Mouse (Mus musculus) ES-E14 (cell line): ENCODE data around the gene Mad2l1bp. TPM values are rescaled to one million over a fixed set of nuclear protein-coding genes. Genes with fewer than 3 reads are reported as not detected.
A peak's percentile ranks its signal among the peaks of the same experiment; 100 is the strongest.

ENCODE experiments used
- DNase-seq: peaks from one replicate; pipeline ENCODE4 v3.0.0-alpha.2; 2013; ENCODE audit warnings: low read depth, low spot score
- H3K27ac ChIP-seq: 2 replicates; pipeline ENCODE4 v1.5.1; 2012; ENCODE audit warnings: low read depth, mild to moderate bottlenecking, low read length, moderate library complexity, mixed read lengths; ENCODE audit not compliant: poor library complexity, insufficient read depth, severe bottlenecking
- H3K36me3 ChIP-seq: 2 replicates; pipeline ENCODE4 v1.6.1; 2012; ENCODE audit warnings: mild to moderate bottlenecking, low read length, moderate library complexity, mixed read lengths; ENCODE audit not compliant: control insufficient read depth, poor library complexity, insufficient read depth, severe bottlenecking
- H3K4me1 ChIP-seq, 2 experiments: fragments of 150-350 bp in 1 of 2; sonication (generic) in 1 of 2; 2 replicates each; pipeline ENCODE4 v1.6.1; 2012; ENCODE audit warnings: low read length in 2 of 2, mild to moderate bottlenecking in 1 of 2, mixed read lengths in 1 of 2; ENCODE audit not compliant: control insufficient read depth in 2 of 2, insufficient read depth in 2 of 2, poor library complexity in 1 of 2
- H3K4me3 ChIP-seq, 2 experiments: fragments of 150-350 bp in 1 of 2; sonication (generic) in 1 of 2; 2 replicates each; pipeline ENCODE4 v1.5.1; 2012; ENCODE audit warnings: low read length in 2 of 2, low read depth in 1 of 2, mild to moderate bottlenecking in 1 of 2, mixed read lengths in 1 of 2; ENCODE audit not compliant: insufficient read depth in 1 of 2, poor library complexity in 1 of 2, severe bottlenecking in 1 of 2
- H3K9ac ChIP-seq: 2 replicates; pipeline ENCODE4 v1.6.1; 2012; ENCODE audit warnings: low read depth, mild to moderate bottlenecking, low read length, mixed read lengths; ENCODE audit not compliant: poor library complexity, insufficient read depth, severe bottlenecking
- H3K9me3 ChIP-seq: fragments of 150-350 bp; sonication (generic); 2 replicates; pipeline ENCODE4 v1.6.1; 2012; ENCODE audit warnings: low read depth, mild to moderate bottlenecking, low read length; ENCODE audit not compliant: control insufficient read depth, insufficient read depth
- CHD2 ChIP-seq: IDR thresholded peaks from 2 replicates; pipeline ENCODE4 v1.6.1; 2014; ENCODE audit warnings: mild to moderate bottlenecking, low read depth, low read length, inconsistent platforms
- HCFC1 ChIP-seq: IDR thresholded peaks from 2 replicates; pipeline ENCODE4 v1.6.1; 2012; ENCODE audit warnings: low read length, inconsistent platforms, borderline replicate concordance; ENCODE audit not compliant: insufficient read depth
- MAFK ChIP-seq: IDR thresholded peaks from 2 replicates; pipeline ENCODE4 v1.6.1; 2014; ENCODE audit warnings: mild to moderate bottlenecking, low read depth, low read length, inconsistent platforms; ENCODE audit not compliant: insufficient read depth
- ZC3H11A ChIP-seq: IDR thresholded peaks from 2 replicates; pipeline ENCODE4 v1.6.1; 2012; ENCODE audit warnings: low read depth, mild to moderate bottlenecking, inconsistent platforms, low read length, borderline replicate concordance
- ZNF384 ChIP-seq: IDR thresholded peaks from 2 replicates; pipeline ENCODE4 v1.6.1; 2012; ENCODE audit warnings: low read depth, low read length, inconsistent platforms
- in situ Hi-C, 2 experiments: fragments of 600-800 bp; cut with MboI; formaldehyde crosslinking; loops; one replicate each; pipeline ENCODE4 v1.15.1; 2025; ENCODE audit warnings: low sequenced_read_pairs in 2 of 2, inconsistent platforms in 1 of 2; ENCODE audit not compliant: unreplicated experiment in 2 of 2
- total RNA-seq: library from RNA; depleted of rRNA; stranded (reverse); fragments of 300-350 nt; gene quantifications from 2 replicates; pipeline ENCODE4 v1.2.3, GENCODE M21; 2012

The Mad2l1bp gene
- total RNA-seq, 1 experiment = 8.2 TPM

DNA sequence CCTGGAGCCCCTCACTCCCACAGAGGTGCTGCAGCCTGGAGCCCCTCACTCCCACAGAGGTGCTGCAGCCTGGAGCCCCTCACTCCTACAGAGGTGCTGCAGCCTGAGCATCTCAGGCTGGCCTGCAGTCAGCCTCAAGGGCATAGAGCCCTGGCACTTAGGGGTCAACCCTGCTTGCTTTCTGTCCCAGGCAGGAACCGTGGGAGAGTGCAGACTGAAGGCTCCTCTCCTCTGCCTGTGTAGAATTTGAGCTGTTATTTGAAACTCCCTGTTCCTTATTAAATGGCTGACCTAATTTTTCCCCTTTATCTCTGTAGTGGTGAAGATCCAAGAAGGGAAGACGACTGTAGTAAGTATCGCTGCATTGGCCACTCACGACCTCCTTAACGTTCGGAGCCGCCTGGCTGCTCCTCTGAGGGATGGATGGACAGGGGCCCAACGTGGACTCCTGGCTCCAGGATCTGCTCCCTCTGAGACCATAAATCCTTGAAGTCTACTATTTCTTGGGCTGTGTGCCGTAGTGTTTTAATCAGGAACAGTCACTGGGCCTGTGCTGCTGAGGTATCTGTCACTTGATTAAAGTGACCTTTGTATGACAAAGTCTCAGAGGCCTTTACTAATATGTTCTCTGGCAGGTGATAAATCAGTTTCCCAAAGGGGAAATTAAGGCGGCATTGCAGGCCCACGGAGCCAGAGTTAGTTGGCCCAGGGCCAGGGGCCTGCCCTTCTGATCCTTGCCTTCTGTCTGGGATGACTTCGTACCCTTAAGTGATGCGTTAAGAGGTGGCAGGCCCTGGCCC, 35.5 kb downstream of the Mad2l1bp start:
- H3K9ac ChIP-seq = no peak overlapping the region
- no peaks in the 10 kb centered on the region for H3K9me3 ChIP-seq
- no peaks in the 10 kb centered on the region for H3K4me1 ChIP-seq
- DNase-seq = no peak
- no peak overlapping the region for H3K4me3 ChIP-seq
- H3K36me3 ChIP-seq = peaks cover 36% of the 10 kb centered on the region
- in situ Hi-C loops = no loop called here
- no peak for TF ChIP-seq ZC3H11A
- no peak for TF ChIP-seq ZNF384
- no peak for TF ChIP-seq MAFK
- no peak for TF ChIP-seq HCFC1
- no peak for TF ChIP-seq CHD2
- H3K27ac ChIP-seq = no peak overlapping the region

DNA sequence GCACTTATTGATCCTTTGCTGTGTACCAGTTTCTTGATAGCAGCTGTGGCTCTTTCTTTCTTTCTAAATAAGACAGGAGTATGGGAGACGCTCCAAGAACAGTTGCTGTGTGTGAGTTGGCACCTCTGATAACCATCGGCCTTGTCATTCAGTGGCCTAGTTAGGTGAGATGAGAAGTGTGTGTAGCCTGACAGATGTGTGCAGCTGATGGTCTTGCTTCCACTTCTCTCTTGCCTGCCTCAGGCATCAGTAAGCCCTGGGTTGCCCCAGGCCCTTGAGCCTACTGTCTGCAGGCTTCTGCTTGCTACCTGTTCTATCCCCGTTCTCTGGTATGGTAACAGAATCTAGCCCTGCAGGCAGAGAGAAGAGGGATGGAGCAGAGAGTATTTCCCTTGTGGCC, 36.5 kb downstream of the Mad2l1bp start:
- Histone ChIP-seq H3K9ac (no peak overlapping the region), H3K9me3 (no peaks in the 10 kb centered on the region), H3K4me3 (no peak overlapping the region), H3K27ac (no peak overlapping the region), H3K36me3 (peaks cover 30% of the 10 kb centered on the region), H3K4me1 (no peaks in the 10 kb centered on the region)
- in situ Hi-C loops = no loop called here
- no peak for DNase-seq
- TF ChIP-seq CHD2 (no peak), ZNF384 (no peak), HCFC1 (no peak), MAFK (no peak), ZC3H11A (no peak)

DNA sequence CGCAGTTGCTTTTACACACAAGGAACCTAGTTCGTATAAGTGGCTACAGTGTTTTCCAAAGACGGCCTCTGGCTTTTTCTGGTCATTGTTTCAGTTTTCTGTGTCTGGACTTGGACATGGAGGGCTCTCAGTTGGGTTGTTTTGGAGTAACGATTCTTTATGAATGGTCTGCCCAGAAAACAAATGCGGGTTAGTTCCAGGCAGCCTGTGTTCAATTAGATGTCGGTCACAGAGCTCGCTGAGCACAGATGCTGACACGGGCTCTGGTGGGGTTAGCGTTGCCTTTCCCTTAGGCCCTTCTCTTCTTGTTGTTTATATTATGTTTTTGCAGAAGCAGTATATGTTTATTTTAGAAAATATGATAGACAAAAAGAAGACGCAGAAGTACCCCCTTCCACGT, 37.2 kb downstream of the Mad2l1bp start:
- no peaks in the 10 kb centered on the region for H3K9me3 ChIP-seq
- H3K4me1 ChIP-seq = no peaks in the 10 kb centered on the region
- H3K9ac ChIP-seq = no peak overlapping the region
- no peak for DNase-seq
- H3K27ac ChIP-seq = no peak overlapping the region
- no peak overlapping the region for H3K4me3 ChIP-seq
- no peak for TF ChIP-seq ZNF384
- in situ Hi-C loops = no loop called here
- H3K36me3 ChIP-seq = peaks cover 30% of the 10 kb centered on the region

DNA sequence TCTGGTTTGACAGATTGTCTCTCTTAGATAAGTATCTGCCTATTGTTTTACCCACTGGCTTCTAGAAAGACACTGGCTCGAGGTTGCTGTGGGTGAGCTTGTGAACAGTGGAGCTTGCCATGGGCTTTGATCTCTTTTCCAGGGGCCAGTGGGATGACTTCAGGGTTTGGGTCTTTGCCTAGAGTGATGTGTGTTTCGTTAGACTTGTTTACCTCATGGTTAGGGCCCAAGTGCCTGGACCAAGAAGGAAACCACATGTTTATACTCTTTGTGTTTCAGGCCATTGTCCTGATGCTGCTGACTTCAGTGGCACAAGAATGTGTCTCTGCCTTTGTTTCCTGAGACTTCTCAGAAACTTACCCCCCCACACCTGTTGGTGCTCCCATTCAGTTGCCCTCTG, 37.9 kb downstream of the Mad2l1bp start:
- H3K9ac ChIP-seq = no peak overlapping the region
- H3K27ac ChIP-seq = no peak overlapping the region
- H3K4me1 ChIP-seq = no peaks in the 10 kb centered on the region
- no peak for DNase-seq
- TF ChIP-seq ZNF384 (no peak), MAFK (no peak), ZC3H11A (no peak), HCFC1 (no peak), CHD2 (no peak)
- H3K36me3 ChIP-seq = peaks cover 30% of the 10 kb centered on the region
- no peaks in the 10 kb centered on the region for H3K9me3 ChIP-seq
- in situ Hi-C loops = no loop called here
- H3K4me3 ChIP-seq = no peak overlapping the region

DNA sequence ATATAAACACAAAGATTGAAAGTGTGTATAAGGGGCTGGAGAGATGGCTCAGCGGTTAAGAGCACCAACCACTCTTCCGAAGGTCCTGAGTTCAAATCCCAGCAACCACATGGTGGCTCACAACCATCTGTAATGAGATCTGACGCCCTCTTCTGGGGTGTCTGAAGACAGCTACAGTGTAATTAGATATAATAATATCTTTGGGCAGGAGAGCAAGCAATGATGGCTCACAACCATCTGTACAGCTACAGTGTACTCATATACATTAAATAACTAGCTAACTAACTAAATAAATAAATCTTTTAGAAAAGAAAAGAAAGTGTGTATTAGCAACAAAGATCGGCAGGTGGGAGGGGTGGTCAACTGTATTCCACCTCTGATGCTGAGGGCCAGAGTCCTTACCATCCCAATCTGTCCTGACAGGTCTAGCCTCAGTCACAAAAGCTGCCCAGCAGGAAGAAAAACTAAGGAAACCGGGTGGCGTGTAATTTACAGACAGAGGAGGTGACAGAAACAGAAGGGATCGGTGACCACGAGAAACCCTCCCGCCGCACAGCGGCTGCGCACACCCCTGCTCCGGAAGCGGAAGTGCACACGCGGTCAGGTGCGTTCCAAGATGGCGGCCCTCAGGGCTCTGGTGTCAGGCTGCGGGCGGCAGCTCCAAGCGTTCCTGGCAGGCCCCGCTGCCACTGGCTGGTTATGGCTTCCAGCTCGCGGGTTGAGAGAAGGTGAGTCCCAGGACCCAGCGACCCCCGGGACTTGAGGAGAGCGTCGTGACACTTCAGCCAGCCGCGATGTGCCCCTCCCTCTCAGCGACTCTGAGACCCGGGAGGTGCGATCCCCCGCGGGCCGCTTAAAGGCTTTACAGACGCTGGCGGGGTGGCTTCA, 42.7 kb downstream of the Mad2l1bp start, which contains the start of gene Mrps18a:
Gene Mrps18a, plus strand, starts transcription at position 585 of the 888 bp plus-strand sequence.
- Histone ChIP-seq H3K4me3 (peak within 1 kb of the TSS; percentile 81 to 84), H3K9ac (peak within 1 kb of the TSS; percentile 86), H3K9me3 (no peaks in the 10 kb centered on the region), H3K27ac (no peak within 1 kb of the TSS), H3K4me1 (no peaks in the 10 kb centered on the region), H3K36me3 (peaks cover 4% of the 10 kb centered on the region; the same call in 1 of the 2 replicates)
- in situ Hi-C loops = no loop called here
- TF ChIP-seq HCFC1 (peak; percentile 78; the same call in 1 of the 2 replicates), ZC3H11A (no peak)
- DNase-seq = peak; percentile 71
